Mouse (Mus musculus) ovary, adult 2 months (tissue): ENCODE results near the gene Dph2. TPM values are rescaled to one million over a fixed set of nuclear protein-coding genes. Genes with fewer than 3 reads are reported as not detected.

Experiments used
- polyA plus RNA-seq: library from polyadenylated mRNA; depleted of rRNA; stranded (reverse); fragments of >200 nt; gene quantifications from 2 replicates; pipeline ENCODE4 v1.2.3, GENCODE M21; 2012; rRNA removed

The Dph2 gene
- 21.0 and 21.9 TPM in 2 replicates for polyA plus RNA-seq

DNA sequence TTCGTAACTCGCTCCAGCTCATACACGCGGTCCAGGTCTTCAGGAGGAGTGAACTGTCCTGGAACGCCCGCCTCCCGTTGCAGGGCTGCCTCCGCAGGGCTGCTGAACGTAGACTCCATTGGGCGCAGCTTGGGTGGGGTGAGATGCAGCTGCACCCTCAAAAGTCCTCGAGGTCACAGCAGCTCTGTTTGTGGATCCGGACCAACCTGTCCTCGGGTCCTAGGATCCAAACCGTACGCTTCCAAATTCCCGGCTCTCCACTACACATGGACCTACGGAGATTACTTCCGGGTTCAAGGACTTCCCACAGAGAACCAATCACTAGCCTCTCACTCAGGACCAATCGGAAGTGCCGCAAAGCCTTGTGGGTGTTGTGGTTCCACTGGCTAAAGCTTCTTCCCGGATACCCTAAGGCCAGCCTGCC lies at the start of gene Dph2:
Gene Dph2, minus strand, starts transcription at position 295 of the 424 bp plus-strand sequence.

DNA sequence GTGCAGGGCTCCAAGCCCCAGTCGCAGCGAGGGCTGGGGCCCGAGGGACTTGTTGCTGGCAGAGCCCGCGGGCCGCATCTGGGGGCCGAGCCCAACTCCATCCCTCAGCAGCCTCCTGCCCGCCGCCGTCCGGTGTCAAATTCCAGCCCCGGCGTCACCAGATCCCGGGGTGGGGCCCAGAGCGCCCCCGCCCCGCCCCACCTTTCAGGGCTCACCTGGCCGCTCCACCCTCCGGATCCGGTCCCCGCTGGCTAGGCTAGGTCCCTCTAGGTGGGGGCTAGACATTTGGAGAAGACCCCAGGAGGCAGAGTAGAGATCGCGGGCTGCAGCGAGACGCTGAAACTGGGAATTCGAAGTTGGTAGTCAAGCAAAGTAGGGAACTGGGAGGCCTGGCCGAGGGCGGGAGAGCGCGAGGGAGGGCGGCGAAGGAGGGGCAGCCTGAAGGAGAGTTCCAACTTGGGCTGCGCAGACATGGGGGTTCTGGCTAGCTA lies 37.6 kb upstream of the Dph2 start, which contains the start of gene Artn:
Gene Artn, minus strand, starts transcription at position 373 of the 491 bp plus-strand sequence.

GRCm38 (mm10) chr4:117914591-117915442 lies 23.0 kb upstream of the Dph2 start, which contains the start of gene Ipo13:
TSS of gene Ipo13 (minus strand) at chr4:117914999.

GRCm38 (mm10) chr4:117887133-117887532 lies 4.7 kb downstream of the Dph2 start, which contains the start of gene Atp6v0b:
TSS of gene Atp6v0b (minus strand) at chr4:117887333.

DNA sequence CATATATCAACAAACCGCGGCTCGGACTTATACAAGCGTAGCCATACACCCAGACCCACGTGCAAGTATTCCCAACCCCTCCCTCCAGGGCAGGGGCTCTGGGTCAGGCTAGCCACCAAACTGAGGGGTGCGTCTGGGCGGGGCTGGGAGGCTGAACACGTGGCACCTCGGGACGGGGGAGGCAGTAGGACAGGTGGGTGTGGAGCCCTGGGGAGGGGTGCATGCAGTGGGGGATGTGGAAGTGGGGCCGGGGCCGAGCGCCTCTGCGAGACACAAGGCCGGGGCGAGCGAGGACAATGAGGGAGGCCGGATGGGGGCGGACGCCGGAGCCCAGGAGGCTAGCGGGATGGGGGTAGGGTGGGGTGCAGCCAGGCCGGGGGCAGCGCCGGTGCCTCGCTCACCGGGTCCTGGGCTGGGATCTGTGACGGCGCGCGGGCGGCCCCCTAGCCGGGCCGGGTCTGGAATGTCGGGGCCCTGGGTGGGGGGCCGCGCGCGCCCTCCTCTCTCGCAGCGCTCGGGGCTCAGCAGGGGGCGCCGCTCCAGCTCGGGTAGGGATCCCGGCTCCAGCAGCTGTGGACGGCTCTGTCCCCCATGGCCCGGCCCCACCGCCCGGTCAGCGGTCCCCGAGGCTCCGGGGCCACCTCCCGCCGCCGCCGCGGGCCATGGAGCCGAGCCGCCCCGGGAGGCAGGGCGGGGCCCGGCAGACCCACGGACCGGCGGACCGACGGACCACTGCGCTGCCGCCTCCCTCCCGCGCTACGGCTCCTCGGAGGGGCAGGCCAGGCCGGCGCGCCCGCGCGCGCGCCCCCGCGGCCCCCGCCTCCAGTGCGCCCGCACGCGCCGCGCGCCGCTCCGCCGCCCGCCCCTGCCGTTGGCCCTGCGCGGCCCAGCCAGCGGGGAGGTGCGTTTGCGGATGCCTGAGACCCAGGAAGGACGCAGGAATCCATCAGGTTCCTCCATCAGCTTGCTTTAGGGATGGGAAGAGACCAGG lies 8.8 kb downstream of the Dph2 start, which contains the start of gene B4galt2:
Gene B4galt2, minus strand, starts transcription at position 787 of the 991 bp plus-strand sequence.

DNA sequence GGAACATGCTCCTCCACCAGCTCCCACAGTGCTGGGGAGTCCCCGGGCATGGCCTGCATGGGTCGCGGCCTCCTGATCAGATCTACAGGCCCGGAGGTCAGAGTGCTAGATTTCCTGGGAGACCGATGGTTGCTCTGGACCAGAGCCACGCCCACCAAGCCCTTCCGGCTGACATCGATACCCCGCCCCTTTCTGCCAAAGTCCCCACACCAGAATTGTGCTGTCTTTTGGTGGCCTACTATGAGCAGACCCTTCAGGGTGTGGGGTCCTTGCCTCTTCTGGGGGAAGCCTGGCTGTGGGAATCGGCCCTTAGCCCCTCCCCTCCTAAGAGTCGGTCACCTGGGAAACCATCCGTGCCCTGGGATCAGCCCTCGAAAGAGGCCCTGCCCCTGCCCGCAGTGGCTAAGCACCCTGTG lies 19.4 kb downstream of the Dph2 start, which contains the start of gene Ccdc24:
Gene Ccdc24, minus strand, starts transcription at position 87 of the 416 bp plus-strand sequence.

Other genes with a start within 250 kb of the Dph2 start
- 29.7 and 40.2 TPM in 2 replicates for gene Dmap1, start 209.8 kb downstream of the Dph2 start, polyA plus RNA-seq
- not detected in 2 replicates for gene Gm12845, start 167.6 kb downstream of the Dph2 start, polyA plus RNA-seq
- gene Klf17, start 126.4 kb downstream of the Dph2 start, polyA plus RNA-seq, result 2.0 and 2.2 TPM in 2 replicates
- gene Slc6a9, start 57.5 kb downstream of the Dph2 start, polyA plus RNA-seq, result 98.7 and 128 TPM in 2 replicates
- gene Ccdc24, start 19.5 kb downstream of the Dph2 start, polyA plus RNA-seq, result 18.0 and 25.8 TPM in 2 replicates
- 108 and 114 TPM in 2 replicates for gene B4galt2, start 8.5 kb downstream of the Dph2 start, polyA plus RNA-seq
- gene Atp6v0b, start 4.7 kb downstream of the Dph2 start, polyA plus RNA-seq, result 425 and 428 TPM in 2 replicates
- gene Ipo13, start 23.0 kb upstream of the Dph2 start, polyA plus RNA-seq, result 97.7 and 101 TPM in 2 replicates
- 4.5 and 6.4 TPM in 2 replicates for gene Artn, start 37.7 kb upstream of the Dph2 start, polyA plus RNA-seq
- gene St3gal3, start 242.9 kb upstream of the Dph2 start, polyA plus RNA-seq, result 35.3 and 37.4 TPM in 2 replicates